Mouse (Mus musculus) heart, embryonic 16.5 days (tissue): ENCODE data around the gene Gtf2a2. TPM values are rescaled to one million over a fixed set of nuclear protein-coding genes. Genes with fewer than 3 reads are reported as not detected.
"Not testable (repeated sequence)": the region's sequence is repeated elsewhere in the genome, so short reads cannot be mapped to it uniquely, and the experiment has no call there.

Experiments
- ATAC-seq: fragments of 200-750 bp; cut with Nextera tagmentation; replicated peaks from 2 replicates; pipeline ENCODE4 v1.8.0; 2017; ENCODE audit warnings: moderate number of reproducible peaks; ENCODE audit not compliant: insufficient read depth, low FRiP score; ENCODE audit errors: extremely low read depth
- H3K27ac ChIP-seq: fragments of 300-500 bp; sonication (generic); 2 replicates; pipeline ENCODE4 v1.5.1; 2014; ENCODE audit warnings: mild to moderate bottlenecking, low read length, control low read depth, moderate library complexity
- H3K27me3 ChIP-seq: fragments of 300-500 bp; sonication (generic); 2 replicates; pipeline ENCODE4 v1.6.1; 2014; ENCODE audit warnings: low read length, mixed read lengths; ENCODE audit not compliant: control insufficient read depth, insufficient read depth
- H3K36me3 ChIP-seq: fragments of 300-500 bp; sonication (generic); 2 replicates; pipeline ENCODE4 v1.6.1; 2014; ENCODE audit not compliant: control insufficient read depth, insufficient read depth
- H3K4me1 ChIP-seq: fragments of 300-500 bp; sonication (generic); 2 replicates; pipeline ENCODE4 v1.6.1; 2014; ENCODE audit warnings: low read length, mixed read lengths; ENCODE audit not compliant: control insufficient read depth, insufficient read depth
- H3K4me2 ChIP-seq: fragments of 300-500 bp; sonication (generic); 2 replicates; pipeline ENCODE4 v1.6.1; 2014; ENCODE audit warnings: low read depth, mild to moderate bottlenecking, control low read depth, low read length
- H3K4me3 ChIP-seq: fragments of 300-500 bp; sonication (generic); 2 replicates; pipeline ENCODE4 v1.5.1; 2014; ENCODE audit warnings: mild to moderate bottlenecking, control low read depth, low read length
- H3K9ac ChIP-seq: fragments of 300-500 bp; sonication (generic); 2 replicates; pipeline ENCODE4 v1.6.1; 2014; ENCODE audit warnings: low read length, control low read depth
- H3K9me3 ChIP-seq: fragments of 300-500 bp; sonication (generic); replicated peaks from 2 replicates; pipeline ENCODE4 v1.6.1; 2016; ENCODE audit warnings: low read length; ENCODE audit not compliant: control insufficient read depth
- WGBS: fragments of 180-500 bp; shearing (Covaris S2); extraction: QIAGEN DNeasy Blood & Tissue Kit; methylation state at CpG from one replicate; pipeline ENCODE4 v1.1.7; 2014; 5-methylcytosine and 5-hydroxymethylcytosine counted together
- polyA plus RNA-seq: library from polyadenylated mRNA; unstranded; fragments of >200 nt; fragmentation: Nextera tagmentation; extraction: Ambion mirVana; gene quantifications from 2 replicates; pipeline ENCODE4 v1.2.1, GENCODE M21; 2015

Gene Gtf2a2
- polyA plus RNA-seq, 1 experiment from 2014 or later: 183 TPM

- H3K27ac ChIP-seq: peak overlapping the region; percentile 92
- H3K4me3 ChIP-seq: peak overlapping the region; percentile 97
- H3K4me1 ChIP-seq: peaks cover 13% of the 10 kb centered on the region
- no peaks in the 10 kb centered on the region for H3K9me3 ChIP-seq
- peak overlapping the region; percentile 57 for H3K4me2 ChIP-seq
- WGBS: 58% methylated on average over 12 of the region's 14 CpGs
- no peaks in the 10 kb centered on the region for H3K27me3 ChIP-seq
- no peak for ATAC-seq
- peak overlapping the region; percentile 96 for H3K9ac ChIP-seq
- H3K36me3 ChIP-seq: peaks cover 15% of the 10 kb centered on the region
These were observed 578 bp upstream of the Gtf2a2 start for GRCm38 (mm10) chr9:70011537-70012407.

GRCm38 (mm10) chr9:70015632-70016031 lies 3.3 kb downstream of the Gtf2a2 start:
- H3K27ac ChIP-seq: no peak overlapping the region
- no peak overlapping the region for H3K9ac ChIP-seq
- no peak for ATAC-seq

GRCm38 (mm10) chr9:70018879-70019278 lies 6.5 kb downstream of the Gtf2a2 start:
- peaks cover 9% of the 10 kb centered on the region for H3K4me1 ChIP-seq
- H3K4me2 ChIP-seq: no peak overlapping the region
- H3K9ac ChIP-seq: no peak overlapping the region
- H3K27me3 ChIP-seq: no peaks in the 10 kb centered on the region
- no peak overlapping the region for H3K4me3 ChIP-seq
- no peaks in the 10 kb centered on the region for H3K9me3 ChIP-seq
- H3K36me3 ChIP-seq: peaks cover 8% of the 10 kb centered on the region
- no peak overlapping the region for H3K27ac ChIP-seq
- ATAC-seq: no peak

More at GRCm38 (mm10) chr9:70015632-70016031, 3.3 kb downstream of the Gtf2a2 start:
- peaks cover 13% of the 10 kb centered on the region for H3K4me1 ChIP-seq
- H3K4me3 ChIP-seq: no peak overlapping the region
- no peaks in the 10 kb centered on the region for H3K9me3 ChIP-seq
- peaks cover 5% of the 10 kb centered on the region for H3K36me3 ChIP-seq
- 89% methylated on average over 2 of the region's 2 CpGs for WGBS
- no peak overlapping the region for H3K4me2 ChIP-seq
- H3K27me3 ChIP-seq: no peaks in the 10 kb centered on the region

- Histone ChIP-seq H3K9ac (no peak overlapping the region), H3K4me2 (no peak overlapping the region), H3K27me3 (no peaks in the 10 kb centered on the region), H3K27ac (no peak overlapping the region), H3K36me3 (peaks cover 8% of the 10 kb centered on the region), H3K9me3 (no peaks in the 10 kb centered on the region), H3K4me1 (peaks cover 3% of the 10 kb centered on the region), H3K4me3 (no peak overlapping the region)
- WGBS: 50% methylated on average over 1 of the region's 1 CpGs
- ATAC-seq: no peak
These were observed 9.3 kb downstream of the Gtf2a2 start for GRCm38 (mm10) chr9:70021610-70022009.

DNA sequence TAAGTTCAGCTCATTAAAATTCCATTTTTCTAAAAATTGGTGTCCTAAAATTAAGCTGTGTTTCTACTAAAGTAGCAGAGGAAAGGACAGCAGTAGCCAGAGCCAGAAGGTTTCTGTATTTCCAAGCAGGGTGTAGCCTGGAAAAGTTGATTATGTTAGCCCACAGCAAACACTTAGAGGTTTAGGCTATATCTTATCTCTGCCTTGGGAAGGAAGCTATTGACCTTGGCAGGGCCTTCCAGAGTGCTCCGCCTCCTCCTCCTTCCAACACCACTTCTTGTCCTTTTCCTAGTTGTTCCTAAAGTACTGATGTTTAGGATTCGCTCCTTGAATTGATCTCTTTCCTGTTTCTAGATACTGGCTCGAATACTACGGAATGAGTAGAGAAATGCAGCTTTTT lies 9.7 kb downstream of the Gtf2a2 start:
- Histone ChIP-seq H3K4me1 (peaks cover 3% of the 10 kb centered on the region), H3K27me3 (no peaks in the 10 kb centered on the region), H3K4me3 (no peak overlapping the region), H3K36me3 (peaks cover 8% of the 10 kb centered on the region), H3K9ac (no peak overlapping the region), H3K9me3 (no peaks in the 10 kb centered on the region), H3K27ac (no peak overlapping the region), H3K4me2 (no peak overlapping the region)
- peak; percentile 75 for ATAC-seq
- 54% methylated on average over 4 of the region's 4 CpGs for WGBS

GRCm38 (mm10) chr9:70023615-70024014 lies 11.3 kb downstream of the Gtf2a2 start:
- H3K9ac ChIP-seq, H3K4me3 ChIP-seq, H3K4me1 ChIP-seq, ATAC-seq, H3K36me3 ChIP-seq, H3K27ac ChIP-seq, H3K4me2 ChIP-seq, H3K27me3 ChIP-seq, H3K9me3 ChIP-seq: not testable (repeated sequence)
- 58% methylated on average over 1 of the region's 1 CpGs for WGBS

DNA sequence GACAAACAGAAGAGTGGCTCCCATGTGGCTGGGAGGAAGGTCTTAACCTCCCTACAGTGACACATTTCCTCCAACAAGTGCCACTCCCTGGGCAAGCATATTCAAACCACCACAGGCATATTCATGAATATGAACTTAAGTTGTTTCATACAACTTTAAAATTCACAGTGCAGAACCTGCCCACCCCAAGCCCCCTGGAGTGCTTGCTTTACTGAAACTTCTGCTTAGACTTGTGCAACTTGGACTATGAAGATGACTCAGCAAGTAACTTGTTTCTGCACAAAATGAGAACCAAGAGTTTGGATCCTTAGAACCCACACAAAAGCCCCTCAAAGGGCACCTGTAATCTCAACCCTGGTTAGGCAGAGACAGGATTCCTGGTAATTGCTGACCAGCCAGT lies 12.3 kb downstream of the Gtf2a2 start:
- peaks cover 3% of the 10 kb centered on the region for H3K4me1 ChIP-seq
- H3K4me3 ChIP-seq: no peak overlapping the region
- H3K9ac ChIP-seq: no peak overlapping the region
- no peak overlapping the region for H3K4me2 ChIP-seq
- peaks cover 8% of the 10 kb centered on the region for H3K36me3 ChIP-seq
- no peak for ATAC-seq
- no peak overlapping the region for H3K27ac ChIP-seq
- H3K9me3 ChIP-seq: no peaks in the 10 kb centered on the region
- no peaks in the 10 kb centered on the region for H3K27me3 ChIP-seq

DNA sequence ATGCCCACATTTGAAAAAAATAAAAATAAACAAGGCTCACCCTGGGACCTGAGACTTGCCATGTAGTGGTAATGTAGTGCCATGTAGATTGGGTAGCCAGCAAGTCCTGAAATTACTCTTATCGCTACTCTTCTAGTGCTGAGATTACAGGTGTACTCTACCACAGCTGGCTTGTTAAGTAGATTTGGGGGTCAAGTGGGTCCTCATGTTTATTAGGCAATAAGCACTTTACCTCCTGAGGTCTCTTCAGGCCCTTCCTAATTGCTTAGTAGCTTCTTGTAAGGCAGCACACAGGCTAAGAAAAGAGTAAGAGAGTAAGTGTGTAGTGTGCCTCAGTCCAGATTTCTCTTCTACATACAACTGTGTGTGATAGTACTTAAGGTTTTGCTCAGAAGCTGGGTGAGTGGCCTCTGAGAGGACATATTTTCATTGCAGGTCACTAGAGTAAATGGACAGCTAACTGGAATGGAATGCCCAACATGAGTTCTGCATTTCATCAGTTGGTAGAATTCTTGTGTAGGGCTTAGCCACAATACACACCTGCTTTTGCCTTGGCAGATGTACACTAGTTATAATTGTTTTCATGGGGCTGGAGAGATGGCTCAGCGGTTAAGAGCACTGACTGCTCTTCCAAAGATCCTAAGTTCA lies 13.1 kb downstream of the Gtf2a2 start:
- ATAC-seq: no peak
- Histone ChIP-seq H3K36me3 (peaks cover 3% of the 10 kb centered on the region; the same call in 1 of the 2 replicates), H3K9me3 (no peaks in the 10 kb centered on the region), H3K9ac (no peak overlapping the region), H3K4me2 (no peak overlapping the region), H3K27me3 (no peaks in the 10 kb centered on the region), H3K4me1 (peaks cover 3% of the 10 kb centered on the region), H3K4me3 (no peak overlapping the region), H3K27ac (no peak overlapping the region)
- 83% methylated on average over 2 of the region's 2 CpGs for WGBS

DNA sequence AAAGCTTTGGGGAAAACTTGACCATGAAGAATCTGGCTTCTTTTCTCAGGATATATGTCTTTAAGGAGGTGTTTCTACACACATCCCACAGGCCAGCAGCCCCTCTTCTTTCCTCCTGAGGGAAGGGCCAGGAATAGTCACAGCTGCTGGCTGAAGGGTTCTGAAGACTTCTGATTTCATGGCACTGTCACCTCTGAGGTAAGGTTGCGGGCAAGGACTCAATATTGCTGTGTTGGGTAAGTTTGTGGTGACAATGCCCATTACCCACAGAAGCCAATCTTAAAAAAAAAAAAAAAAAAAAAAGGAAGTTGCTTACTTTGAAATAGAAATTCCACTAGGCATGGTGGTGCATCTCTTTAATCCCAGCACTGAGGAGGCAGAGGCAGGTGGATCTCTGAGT lies 19.8 kb downstream of the Gtf2a2 start:
- Histone ChIP-seq H3K4me3 (no peak overlapping the region), H3K4me2 (no peak overlapping the region), H3K9ac (no peak overlapping the region), H3K27ac (no peak overlapping the region), H3K9me3 (no peaks in the 10 kb centered on the region), H3K36me3 (no peaks in the 10 kb centered on the region), H3K4me1 (no peaks in the 10 kb centered on the region), H3K27me3 (no peaks in the 10 kb centered on the region)
- no peak for ATAC-seq
- 93% methylated on average over 1 of the region's 1 CpGs for WGBS
